Mouse (Mus musculus): ENCODE measurements around the gene Cdca4.

- no peak for TF ChIP-seq CTCF (conservative IDR thresholded peaks at IDR 0.05; ENCODE audit: insufficient read depth, insufficient read length, low read depth, low read length)
- no peak for TF ChIP-seq POLR2A (IDR thresholded peaks at IDR 0.05; ENCODE audit: low read depth, low read length)
Measured at GRCm38 (mm10) chr12:112772306-112772705, 56.9 kb downstream of the Cdca4 start.
